Mouse (Mus musculus): ENCODE data around the gene Armc8. TPM values are rescaled to one million over a fixed set of nuclear protein-coding genes. Genes with fewer than 3 reads are reported as not detected.

The Armc8 gene
- polyA plus RNA-seq, 1 experiment from 2014 or later, result 20.6 TPM

DNA sequence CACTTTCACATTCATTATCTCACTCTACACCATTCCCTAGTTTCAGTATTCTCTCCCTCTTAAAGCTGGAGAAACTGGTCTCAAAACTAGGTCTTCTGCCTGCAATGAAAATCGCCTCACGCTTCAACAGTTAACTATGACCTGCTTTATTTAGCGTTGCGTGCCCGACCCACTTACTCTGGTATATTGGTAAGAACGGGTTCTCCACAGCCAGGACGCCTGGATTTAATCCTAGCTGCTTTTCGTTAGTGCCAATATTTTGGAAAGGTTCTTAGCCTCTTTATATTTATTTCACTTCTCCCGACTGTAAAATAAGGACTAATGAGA lies 335 bp upstream of the Armc8 start:
- ATAC-seq (ENCODE audit: insufficient number of reproducible peaks, low FRiP score, low TSS enrichment, low read depth) (0 out of 2 replicates have a peak, but pooled peaks have one; percentile 37), DNase-seq (ENCODE audit: low spot score) (no peak)
- Histone ChIP-seq H3K4me3 (ENCODE audit: low read depth, low read length) (peak overlapping the region; percentile 99), H3K4me2 (ENCODE audit: low read depth, severe bottlenecking) (peak overlapping the region; percentile 60), H3K4me1 (ENCODE audit: control insufficient read depth, insufficient read depth, low read length) (peaks cover 6% of the 10 kb centered on the region; the same call in 1 of the 2 replicates), H3K36me3 (ENCODE audit: control insufficient read depth, insufficient read depth, low read length) (no peaks in the 10 kb centered on the region), H3K27ac (replicated peaks; ENCODE audit: low read depth, low read length) (peak overlapping the region; percentile 24; the same call in 1 of the 2 replicates), H3K9ac (ENCODE audit: low read length) (peak overlapping the region; percentile 98), H3K9me3 (ENCODE audit: control insufficient read depth, low read length) (no peaks in the 10 kb centered on the region), H3K27me3 (ENCODE audit: control insufficient read depth, insufficient read depth, low read length) (no peaks in the 10 kb centered on the region)
- 2% methylated on average over 9 of the region's 9 CpGs for WGBS

DNA sequence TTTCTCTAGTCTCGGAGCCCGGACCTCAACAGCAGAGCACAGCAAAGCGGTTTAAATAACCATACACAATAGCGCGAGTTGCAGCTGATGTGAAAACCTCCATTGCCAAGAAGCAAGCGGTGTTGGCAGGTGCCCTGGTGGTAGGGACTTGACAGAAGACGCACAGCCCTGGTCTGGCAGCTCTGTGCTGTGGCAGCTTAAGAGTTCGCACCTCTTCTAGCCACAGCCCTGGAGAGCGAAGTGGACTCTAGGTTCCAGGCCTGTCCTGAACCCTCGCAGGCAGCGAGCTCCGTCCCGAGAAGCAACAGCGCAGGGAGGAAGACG lies 714 bp downstream of the Armc8 start:
- peak overlapping the region; percentile 98 for H3K9ac ChIP-seq (ENCODE audit: low read length)
- peak overlapping the region; percentile 88 for H3K4me2 ChIP-seq (ENCODE audit: low read depth, severe bottlenecking)
- ATAC-seq (ENCODE audit: insufficient number of reproducible peaks, low FRiP score, low TSS enrichment, low read depth) (peak; percentile 52), DNase-seq (ENCODE audit: low spot score) (no peak)
- WGBS, result 3% methylated on average over 15 of the region's 15 CpGs
- H3K36me3 ChIP-seq (ENCODE audit: control insufficient read depth, insufficient read depth, low read length), result no peaks in the 10 kb centered on the region
- peak overlapping the region; percentile 96 for H3K27ac ChIP-seq (replicated peaks; ENCODE audit: low read depth, low read length)
- H3K4me3 ChIP-seq (ENCODE audit: low read depth, low read length), result peak overlapping the region; percentile 99
- H3K27me3 ChIP-seq (ENCODE audit: control insufficient read depth, insufficient read depth, low read length), result no peaks in the 10 kb centered on the region
- no peaks in the 10 kb centered on the region for H3K9me3 ChIP-seq (ENCODE audit: control insufficient read depth, low read length)
- peaks cover 6% of the 10 kb centered on the region; the same call in 1 of the 2 replicates for H3K4me1 ChIP-seq (ENCODE audit: control insufficient read depth, insufficient read depth, low read length)

DNA sequence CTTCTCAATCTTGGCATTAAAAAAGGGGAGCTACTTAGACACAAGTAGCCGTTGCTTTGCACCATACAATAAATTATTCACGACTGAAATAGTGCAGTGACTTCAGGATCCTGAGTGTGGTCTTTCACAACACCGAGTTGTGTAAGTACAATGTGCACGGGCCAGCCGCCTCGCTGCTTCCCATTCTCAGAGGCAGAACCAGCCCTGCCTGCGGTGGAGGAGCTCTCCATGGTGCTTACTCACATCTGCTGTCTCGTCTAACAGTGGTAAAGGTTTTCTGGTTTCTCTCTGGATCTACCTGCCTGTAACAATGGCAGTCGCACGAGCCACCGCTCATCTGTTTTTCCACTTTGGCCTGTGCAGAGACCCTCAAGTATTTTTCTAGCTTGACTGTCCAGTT lies 5.0 kb downstream of the Armc8 start:
- no peaks in the 10 kb centered on the region for H3K36me3 ChIP-seq (ENCODE audit: control insufficient read depth, insufficient read depth, low read length)
- H3K4me2 ChIP-seq (ENCODE audit: low read depth, severe bottlenecking), result no peak overlapping the region
- H3K4me1 ChIP-seq (ENCODE audit: control insufficient read depth, insufficient read depth, low read length), result peaks cover 4% of the 10 kb centered on the region; the same call in 1 of the 2 replicates
- H3K4me3 ChIP-seq (ENCODE audit: low read depth, low read length), result no peak overlapping the region
- no peaks in the 10 kb centered on the region for H3K27me3 ChIP-seq (ENCODE audit: control insufficient read depth, insufficient read depth, low read length)
- no peak overlapping the region for H3K9ac ChIP-seq (ENCODE audit: low read length)
- no peak overlapping the region for H3K27ac ChIP-seq (replicated peaks; ENCODE audit: low read depth, low read length)
- no peaks in the 10 kb centered on the region for H3K9me3 ChIP-seq (ENCODE audit: control insufficient read depth, low read length)
- WGBS, result 23% methylated on average over 11 of the region's 11 CpGs
- DNase-seq (ENCODE audit: low spot score), result peak; percentile 85
- no peak for ATAC-seq (ENCODE audit: insufficient number of reproducible peaks, low FRiP score, low TSS enrichment, low read depth)

DNA sequence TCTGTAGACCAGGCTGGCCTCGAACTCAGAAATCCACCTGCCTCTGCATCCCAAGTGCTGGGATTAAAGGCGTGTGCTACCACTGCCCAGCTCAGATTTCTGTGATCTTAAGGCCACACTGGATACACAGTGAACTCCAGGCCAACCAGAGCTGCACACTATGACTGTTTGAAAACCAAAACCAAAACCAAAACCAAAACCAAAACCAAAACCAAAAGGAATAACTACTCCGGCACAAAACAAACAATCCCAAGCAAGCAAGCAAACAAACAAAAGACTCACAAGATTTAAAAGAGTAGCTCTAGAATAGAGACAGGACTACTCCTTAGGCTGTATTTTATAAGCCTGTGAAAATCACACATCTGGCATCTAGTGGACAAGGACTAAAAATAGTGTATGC lies 8.3 kb downstream of the Armc8 start:
- Histone ChIP-seq H3K27me3 (ENCODE audit: control insufficient read depth, insufficient read depth, low read length) (no peaks in the 10 kb centered on the region), H3K36me3 (ENCODE audit: control insufficient read depth, insufficient read depth, low read length) (no peaks in the 10 kb centered on the region), H3K9ac (ENCODE audit: low read length) (no peak overlapping the region), H3K9me3 (ENCODE audit: control insufficient read depth, low read length) (no peaks in the 10 kb centered on the region), H3K27ac (replicated peaks; ENCODE audit: low read depth, low read length) (no peak overlapping the region), H3K4me1 (ENCODE audit: control insufficient read depth, insufficient read depth, low read length) (no peaks in the 10 kb centered on the region), H3K4me3 (ENCODE audit: low read depth, low read length) (no peak overlapping the region), H3K4me2 (ENCODE audit: low read depth, severe bottlenecking) (no peak overlapping the region)
- ATAC-seq (ENCODE audit: insufficient number of reproducible peaks, low FRiP score, low TSS enrichment, low read depth) (no peak), DNase-seq (ENCODE audit: low spot score) (no peak)
- WGBS, result 91% methylated on average over 3 of the region's 3 CpGs

DNA sequence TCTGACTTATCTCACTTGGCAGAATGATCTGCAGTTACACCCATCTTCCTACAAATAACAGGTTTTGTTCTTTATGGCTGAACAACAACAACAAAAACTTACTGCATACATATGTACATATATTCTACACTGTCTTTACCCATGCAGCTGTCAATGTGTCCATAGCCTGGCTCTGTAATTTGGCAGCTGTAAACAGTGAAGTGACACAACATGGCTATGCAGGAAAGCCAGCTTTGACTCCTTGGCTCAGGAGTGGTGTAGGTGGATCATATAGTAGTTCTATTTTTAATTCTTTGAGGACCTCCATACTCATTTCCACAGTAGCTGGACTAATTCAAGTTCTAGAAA lies 9.2 kb downstream of the Armc8 start:
- Histone ChIP-seq H3K4me1 (ENCODE audit: control insufficient read depth, insufficient read depth, low read length) (no peaks in the 10 kb centered on the region), H3K27me3 (ENCODE audit: control insufficient read depth, insufficient read depth, low read length) (no peaks in the 10 kb centered on the region), H3K9me3 (ENCODE audit: control insufficient read depth, low read length) (no peaks in the 10 kb centered on the region), H3K27ac (replicated peaks; ENCODE audit: low read depth, low read length) (no peak overlapping the region), H3K36me3 (ENCODE audit: control insufficient read depth, insufficient read depth, low read length) (no peaks in the 10 kb centered on the region), H3K9ac (ENCODE audit: low read length) (no peak overlapping the region), H3K4me2 (ENCODE audit: low read depth, severe bottlenecking) (no peak overlapping the region), H3K4me3 (ENCODE audit: low read depth, low read length) (no peak overlapping the region)
- no peak for DNase-seq (ENCODE audit: low spot score)
- ATAC-seq (ENCODE audit: insufficient number of reproducible peaks, low FRiP score, low TSS enrichment, low read depth), result no peak

DNA sequence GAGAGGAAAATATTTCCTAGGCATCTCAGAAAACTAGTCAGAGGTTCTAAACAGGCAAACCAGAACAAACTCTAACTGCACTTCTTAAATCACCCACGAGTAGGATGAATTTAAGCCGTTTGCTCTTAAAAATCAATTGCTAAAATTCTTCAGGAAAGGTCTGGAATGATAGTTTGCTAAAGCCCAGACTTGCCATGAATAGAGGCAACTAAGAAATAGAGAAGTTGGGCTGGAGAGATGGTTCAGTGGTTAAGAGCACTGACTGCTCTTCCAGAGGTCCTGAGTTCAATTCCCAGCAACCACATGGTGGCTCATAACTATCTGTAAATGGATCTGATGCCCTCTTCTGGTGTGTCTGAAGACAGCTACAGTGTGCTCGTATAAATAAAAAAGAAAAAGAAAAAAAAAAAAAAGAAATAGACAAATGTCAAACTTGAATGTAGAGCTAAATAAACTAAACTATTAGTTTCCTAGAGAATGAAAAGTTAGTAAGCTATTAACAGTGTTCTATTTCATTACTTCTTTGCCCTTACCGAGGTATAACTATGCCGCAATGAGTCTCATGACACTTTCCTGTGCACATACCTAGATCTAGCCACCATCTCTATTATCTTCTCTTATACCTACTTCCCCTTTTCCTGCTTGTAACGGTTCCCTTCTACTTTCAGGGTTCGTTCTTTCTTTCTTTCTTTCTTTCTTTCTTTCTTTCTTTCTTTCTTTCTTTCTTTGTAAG lies 9.7 kb downstream of the Armc8 start:
- 92% methylated on average over 7 of the region's 7 CpGs for WGBS
- no peaks in the 10 kb centered on the region for H3K27me3 ChIP-seq (ENCODE audit: control insufficient read depth, insufficient read depth, low read length)
- DNase-seq (ENCODE audit: low spot score), result no peak
- H3K4me1 ChIP-seq (ENCODE audit: control insufficient read depth, insufficient read depth, low read length), result no peaks in the 10 kb centered on the region
- H3K4me2 ChIP-seq (ENCODE audit: low read depth, severe bottlenecking), result no peak overlapping the region
- H3K4me3 ChIP-seq (ENCODE audit: low read depth, low read length), result no peak overlapping the region
- no peak overlapping the region for H3K27ac ChIP-seq (replicated peaks; ENCODE audit: low read depth, low read length)
- H3K9ac ChIP-seq (ENCODE audit: low read length), result no peak overlapping the region
- ATAC-seq (ENCODE audit: insufficient number of reproducible peaks, low FRiP score, low TSS enrichment, low read depth), result no peak
- no peaks in the 10 kb centered on the region for H3K36me3 ChIP-seq (ENCODE audit: control insufficient read depth, insufficient read depth, low read length)
- no peaks in the 10 kb centered on the region for H3K9me3 ChIP-seq (ENCODE audit: control insufficient read depth, low read length)

DNA sequence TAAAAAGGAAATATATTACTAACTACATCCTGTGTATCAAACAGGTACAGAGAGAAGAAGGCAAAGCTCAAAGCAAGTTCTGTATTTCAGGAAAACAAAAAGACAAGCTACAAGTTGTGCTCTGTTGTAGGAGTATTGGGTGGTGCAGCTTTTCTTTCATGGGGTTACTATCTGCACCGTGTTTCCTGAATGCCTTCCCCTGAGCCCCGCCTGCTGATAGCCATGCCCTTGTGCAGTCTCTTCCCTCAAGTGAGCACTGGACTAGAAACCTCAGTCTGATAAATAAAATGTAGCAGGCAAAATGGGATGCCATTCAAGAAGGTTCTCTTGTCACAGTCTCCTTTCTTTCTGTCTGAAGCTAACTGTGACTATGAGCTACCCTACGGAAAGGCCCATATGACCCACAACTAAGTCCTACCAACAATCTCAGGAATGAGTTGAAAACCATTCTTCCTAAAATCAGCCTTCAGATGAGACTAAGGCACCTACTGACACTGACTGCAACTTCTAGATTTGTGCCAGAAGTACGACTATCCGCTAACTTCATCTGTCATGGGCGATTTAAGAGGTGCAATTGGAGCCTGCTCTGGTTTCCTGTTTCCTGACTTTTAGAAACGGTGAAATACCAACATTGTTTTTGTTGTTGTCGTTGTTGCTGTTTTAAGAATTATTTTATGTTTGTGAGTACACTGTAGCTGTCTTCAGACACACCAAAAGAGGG lies 11.0 kb downstream of the Armc8 start:
- no peaks in the 10 kb centered on the region for H3K9me3 ChIP-seq (ENCODE audit: control insufficient read depth, low read length)
- no peak overlapping the region for H3K9ac ChIP-seq (ENCODE audit: low read length)
- WGBS, result 84% methylated on average over 8 of the region's 8 CpGs
- H3K4me3 ChIP-seq (ENCODE audit: low read depth, low read length), result no peak overlapping the region
- DNase-seq (ENCODE audit: low spot score) (no peak), ATAC-seq (ENCODE audit: insufficient number of reproducible peaks, low FRiP score, low TSS enrichment, low read depth) (no peak)
- no peaks in the 10 kb centered on the region for H3K27me3 ChIP-seq (ENCODE audit: control insufficient read depth, insufficient read depth, low read length)
- H3K4me2 ChIP-seq (ENCODE audit: low read depth, severe bottlenecking), result no peak overlapping the region
- H3K36me3 ChIP-seq (ENCODE audit: control insufficient read depth, insufficient read depth, low read length), result no peaks in the 10 kb centered on the region
- no peak overlapping the region for H3K27ac ChIP-seq (replicated peaks; ENCODE audit: low read depth, low read length)
- H3K4me1 ChIP-seq (ENCODE audit: control insufficient read depth, insufficient read depth, low read length), result no peaks in the 10 kb centered on the region

DNA sequence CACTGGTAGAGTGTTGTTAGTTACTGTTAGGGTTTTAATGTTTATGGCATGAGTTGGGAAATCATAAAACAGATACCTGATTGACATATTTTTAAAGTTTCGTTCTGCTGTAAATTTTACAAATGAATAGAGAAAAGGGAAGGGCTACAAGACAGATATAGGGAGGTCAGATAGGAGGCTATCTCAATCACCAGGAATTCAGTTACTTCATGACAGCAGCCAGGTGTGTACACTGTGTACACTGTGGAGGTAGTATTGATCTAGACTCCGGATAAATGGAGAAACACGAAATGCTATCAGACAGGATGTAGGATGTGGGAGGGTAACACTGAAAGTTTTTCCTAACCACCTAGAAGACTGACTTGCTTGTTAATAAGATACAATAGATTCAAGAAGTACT lies 13.4 kb downstream of the Armc8 start:
- Histone ChIP-seq H3K27me3 (ENCODE audit: control insufficient read depth, insufficient read depth, low read length) (no peaks in the 10 kb centered on the region), H3K27ac (replicated peaks; ENCODE audit: low read depth, low read length) (no peak overlapping the region), H3K36me3 (ENCODE audit: control insufficient read depth, insufficient read depth, low read length) (no peaks in the 10 kb centered on the region), H3K4me2 (ENCODE audit: low read depth, severe bottlenecking) (no peak overlapping the region), H3K9me3 (ENCODE audit: control insufficient read depth, low read length) (no peaks in the 10 kb centered on the region), H3K9ac (ENCODE audit: low read length) (no peak overlapping the region), H3K4me3 (ENCODE audit: low read depth, low read length) (no peak overlapping the region), H3K4me1 (ENCODE audit: control insufficient read depth, insufficient read depth, low read length) (no peaks in the 10 kb centered on the region)
- no peak for ATAC-seq (ENCODE audit: insufficient number of reproducible peaks, low FRiP score, low TSS enrichment, low read depth)
- DNase-seq (ENCODE audit: low spot score), result no peak
- 95% methylated on average over 3 of the region's 3 CpGs for WGBS

DNA sequence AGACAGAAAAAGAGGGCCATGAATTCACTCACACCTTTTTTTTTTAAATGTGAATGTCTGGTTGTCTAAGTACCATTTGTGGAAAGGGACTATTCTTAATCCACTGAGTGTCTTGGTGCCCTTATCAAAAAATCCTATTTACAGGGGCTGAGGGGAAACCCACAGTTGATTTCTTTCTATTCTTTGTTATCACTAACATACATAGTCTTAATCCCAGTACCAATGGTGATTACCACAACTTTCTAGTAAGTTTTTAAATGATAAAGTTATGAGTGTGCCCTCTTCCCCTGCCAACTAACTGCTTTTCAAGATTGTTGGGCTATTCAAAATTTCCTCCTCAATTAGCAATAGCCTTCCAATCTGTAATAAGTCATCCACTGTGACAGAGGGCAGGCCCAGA lies 14.6 kb downstream of the Armc8 start:
- ATAC-seq (ENCODE audit: insufficient number of reproducible peaks, low FRiP score, low TSS enrichment, low read depth), result no peak
- Histone ChIP-seq H3K27me3 (ENCODE audit: control insufficient read depth, insufficient read depth, low read length) (no peaks in the 10 kb centered on the region), H3K9me3 (ENCODE audit: control insufficient read depth, low read length) (no peaks in the 10 kb centered on the region), H3K27ac (replicated peaks; ENCODE audit: low read depth, low read length) (no peak overlapping the region), H3K4me1 (ENCODE audit: control insufficient read depth, insufficient read depth, low read length) (no peaks in the 10 kb centered on the region), H3K4me2 (ENCODE audit: low read depth, severe bottlenecking) (no peak overlapping the region), H3K4me3 (ENCODE audit: low read depth, low read length) (no peak overlapping the region), H3K9ac (ENCODE audit: low read length) (no peak overlapping the region), H3K36me3 (ENCODE audit: control insufficient read depth, insufficient read depth, low read length) (no peaks in the 10 kb centered on the region)
- DNase-seq (ENCODE audit: low spot score), result no peak
